Mouse (Mus musculus) testis, postnatal 14 days (tissue): ENCODE results near the gene Ripor1.
A peak's percentile ranks its signal among the peaks of the same experiment; 100 is the strongest.

Experiments used
- DNase-seq: peaks from one replicate; pipeline ENCODE4 v3.0.0; 2021; ENCODE audit warnings: low spot score

Gene Ripor1

DNA sequence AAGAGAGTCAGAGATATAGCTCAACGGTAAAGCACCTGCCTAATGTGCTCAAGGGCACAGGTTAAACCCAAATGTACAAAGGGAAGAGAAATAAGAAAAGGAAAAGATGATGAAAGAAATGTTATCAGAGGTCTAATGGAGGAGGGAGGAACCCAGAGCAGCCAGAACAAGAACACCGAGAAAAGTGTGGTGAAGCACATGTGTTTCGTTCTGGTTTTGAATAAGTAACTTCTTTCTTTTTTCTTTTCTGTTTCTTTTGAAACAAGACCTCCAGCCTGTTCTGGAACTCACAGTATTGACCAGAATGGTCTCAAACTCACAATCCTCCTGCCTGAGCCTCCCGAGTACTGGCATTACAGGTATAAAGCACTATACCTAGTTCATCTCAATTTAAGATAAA, 24.3 kb downstream of the Ripor1 start:
- DNase-seq: no peak

DNA sequence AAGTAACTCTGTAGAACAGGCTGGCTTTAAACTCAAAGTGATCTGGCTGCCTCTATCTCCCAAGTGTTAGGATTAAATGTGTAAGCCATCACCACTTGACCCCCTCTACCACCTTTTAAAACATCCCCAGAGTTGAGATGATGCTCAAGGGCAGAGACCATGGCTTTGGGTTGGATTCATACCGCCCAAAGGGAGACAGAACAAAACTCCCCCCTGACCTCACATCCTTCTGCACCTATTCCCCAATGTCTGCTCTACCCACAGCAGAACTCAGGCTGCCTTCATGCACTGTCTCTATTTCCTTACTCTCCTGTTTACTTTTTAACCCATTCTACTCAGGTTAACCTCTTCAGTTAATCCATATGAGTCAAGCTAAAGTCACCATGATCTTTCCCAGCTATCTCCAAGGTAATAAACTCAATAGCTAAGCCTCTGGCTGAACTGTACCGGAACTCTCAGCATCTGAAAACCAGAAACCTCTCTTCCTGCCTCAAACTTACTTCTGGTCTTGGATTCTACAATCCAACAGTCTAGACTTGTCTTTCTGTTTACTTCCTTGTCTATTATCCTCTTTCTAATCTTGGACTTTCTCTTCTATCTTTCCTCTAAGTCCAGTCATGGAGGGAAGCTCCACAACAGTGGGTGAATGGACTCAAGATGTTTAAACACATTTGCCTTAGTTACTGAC, 29.9 kb downstream of the Ripor1 start:
- no peak for DNase-seq

DNA sequence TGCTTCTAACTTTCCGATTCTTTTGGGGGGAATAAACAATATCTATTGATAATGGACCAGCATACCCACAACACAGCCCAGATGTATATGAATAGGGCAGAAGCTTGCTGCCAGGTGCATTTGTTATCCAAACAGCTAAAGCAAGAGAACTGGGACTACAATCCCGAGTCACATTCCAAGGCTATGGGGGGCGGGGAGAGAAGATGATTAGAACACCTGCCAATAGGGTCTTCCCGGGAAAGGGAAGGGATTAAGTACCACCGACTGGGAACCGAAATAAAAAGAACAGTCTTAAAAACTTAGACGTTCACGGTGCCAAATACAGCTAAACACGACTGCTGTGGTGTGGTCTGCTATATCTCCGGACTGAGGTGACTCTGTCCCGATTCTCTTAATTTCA, 30.4 kb downstream of the Ripor1 start:
- DNase-seq: no peak

DNA sequence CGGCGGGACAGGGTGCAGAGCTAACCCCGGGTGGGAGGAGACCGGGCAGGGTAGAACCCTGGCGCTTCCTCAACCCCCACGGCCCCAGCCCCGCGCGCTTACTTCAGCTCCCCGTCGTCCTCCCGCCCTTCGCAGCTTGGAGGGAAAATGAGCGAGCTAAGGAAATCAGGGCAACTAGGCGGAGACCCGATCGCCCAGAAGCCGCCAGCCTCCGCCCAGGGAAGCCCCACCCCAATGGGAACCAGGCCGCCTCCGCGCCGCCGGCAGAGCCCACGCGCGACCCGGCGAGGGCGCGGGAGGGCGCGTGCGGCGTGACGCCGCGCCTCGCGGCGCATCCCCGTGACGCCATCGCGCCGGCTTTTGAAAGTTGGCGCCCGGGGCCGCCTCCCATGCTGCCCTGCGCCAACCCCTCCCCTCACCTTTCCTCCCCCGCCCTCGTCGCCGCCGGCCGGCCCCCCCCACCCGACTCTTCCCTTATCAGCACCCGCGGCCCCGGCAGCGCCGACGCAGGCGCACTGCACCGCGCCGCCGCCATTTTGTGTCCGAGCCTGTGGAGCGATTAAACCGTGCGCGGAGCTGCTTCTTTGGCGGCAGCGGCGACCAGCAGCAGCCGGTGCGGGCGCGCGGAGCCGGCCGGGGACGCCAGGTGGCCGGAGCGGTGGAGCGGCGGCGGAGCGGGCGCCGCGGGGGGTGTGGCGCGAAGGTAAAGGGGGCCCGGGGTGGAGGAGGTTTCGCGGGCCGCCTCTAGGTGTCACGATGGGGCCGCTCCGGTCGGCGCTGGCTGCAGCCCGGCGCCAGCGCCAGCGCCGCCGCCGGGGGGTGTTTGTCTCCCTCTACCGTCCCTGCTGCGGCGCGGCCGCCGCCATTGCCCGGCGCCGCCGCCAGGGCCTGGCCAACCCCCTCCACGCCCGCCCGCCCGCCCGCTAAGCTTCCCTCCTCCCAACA, 31.2 kb downstream of the Ripor1 start, which contains the start of gene Ctcf:
Gene Ctcf, plus strand, starts transcription at position 551 of the 945 bp plus-strand sequence.
- DNase-seq: peak; percentile 93

DNA sequence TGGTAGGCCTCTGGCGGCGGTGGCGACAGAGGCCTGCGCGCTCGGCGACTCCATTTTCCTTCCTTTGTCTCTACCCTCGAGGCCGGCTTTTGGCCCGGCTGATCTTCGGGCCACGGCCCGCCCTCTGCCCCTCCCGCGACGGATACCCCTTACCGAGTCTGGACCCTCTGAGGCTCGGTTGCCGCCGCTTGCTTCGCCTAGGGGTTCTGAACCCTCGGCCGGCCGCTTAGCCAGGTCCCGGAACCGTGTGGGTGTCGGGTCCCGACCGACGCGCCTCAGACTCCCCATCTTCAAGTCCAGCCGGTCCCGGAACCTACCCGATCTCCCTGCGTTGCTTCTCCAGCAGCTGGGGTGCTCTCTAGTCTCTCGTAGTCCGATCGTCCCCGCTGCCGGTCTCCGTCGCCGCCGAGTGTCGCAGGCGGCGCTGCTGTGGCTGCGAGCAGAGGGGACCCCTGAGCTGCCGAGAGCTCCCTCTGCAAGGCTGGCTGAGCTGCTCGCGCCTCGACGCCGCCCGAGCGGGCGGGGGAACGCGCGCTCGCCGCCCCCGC, 32.0 kb downstream of the Ripor1 start, which contains the start of gene Agrp:
Gene Agrp, minus strand, starts transcription at position 431 of the 548 bp plus-strand sequence.
- peak; percentile 75 for DNase-seq

DNA sequence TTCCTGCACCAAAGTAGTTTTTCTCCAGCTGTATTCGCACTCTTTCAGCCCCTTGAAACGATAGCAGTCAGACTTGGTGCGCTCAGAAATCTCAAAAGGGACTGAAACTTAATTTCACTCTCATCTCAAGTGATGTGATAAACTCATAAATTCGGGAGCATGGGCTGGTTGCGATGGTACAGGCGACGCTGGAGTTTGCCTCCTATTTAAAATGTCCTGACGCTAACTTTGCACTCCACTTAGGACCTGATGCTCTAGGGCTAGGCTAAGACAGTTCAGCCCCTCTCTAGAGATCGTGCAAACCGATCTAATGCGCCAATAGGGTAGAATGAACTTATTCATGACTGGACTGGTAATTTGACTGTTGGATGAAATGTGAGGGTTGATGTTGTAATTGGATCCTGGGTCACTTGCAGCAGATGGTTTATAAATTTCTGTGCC, 32.6 kb downstream of the Ripor1 start:
- DNase-seq: no peak

DNA sequence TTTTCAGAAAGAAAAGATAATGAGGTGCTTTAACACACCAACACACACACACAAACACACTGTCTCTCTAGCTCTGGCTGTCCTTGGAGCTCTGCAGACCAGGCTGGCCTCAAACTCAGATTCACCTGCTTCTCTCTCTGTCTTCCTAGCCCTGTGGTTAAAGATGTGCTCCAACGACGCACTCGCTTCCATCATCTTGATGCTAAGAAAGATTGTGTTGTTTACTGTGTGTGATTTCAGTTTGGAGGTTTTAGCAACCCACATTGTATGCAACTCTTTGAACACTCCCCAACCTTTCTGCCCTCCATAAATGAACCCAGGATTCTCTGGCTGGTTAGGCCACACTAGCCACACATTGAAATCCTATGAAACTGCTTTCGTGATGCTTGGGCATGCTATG, 33.5 kb downstream of the Ripor1 start:
- no peak for DNase-seq

DNA sequence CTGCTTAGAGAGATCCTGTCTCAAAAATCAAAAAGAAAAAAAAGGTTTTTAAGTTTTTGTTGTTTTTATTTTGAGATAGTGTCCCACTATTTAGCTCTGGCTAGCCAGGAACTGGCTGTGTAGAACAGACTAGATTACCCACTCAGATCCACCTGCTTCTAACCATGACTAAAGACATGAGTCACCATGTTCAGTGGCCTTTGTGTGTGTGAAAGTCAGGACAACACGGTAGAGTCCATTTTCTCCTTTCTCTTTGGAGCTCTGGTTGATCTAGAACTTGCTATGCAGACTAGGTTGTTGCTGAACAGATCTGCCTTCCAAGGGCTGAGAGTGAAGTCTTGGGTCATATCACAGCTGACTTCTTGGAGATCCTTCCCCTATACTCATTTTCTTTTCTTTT, 34.8 kb downstream of the Ripor1 start:
- no peak for DNase-seq

DNA sequence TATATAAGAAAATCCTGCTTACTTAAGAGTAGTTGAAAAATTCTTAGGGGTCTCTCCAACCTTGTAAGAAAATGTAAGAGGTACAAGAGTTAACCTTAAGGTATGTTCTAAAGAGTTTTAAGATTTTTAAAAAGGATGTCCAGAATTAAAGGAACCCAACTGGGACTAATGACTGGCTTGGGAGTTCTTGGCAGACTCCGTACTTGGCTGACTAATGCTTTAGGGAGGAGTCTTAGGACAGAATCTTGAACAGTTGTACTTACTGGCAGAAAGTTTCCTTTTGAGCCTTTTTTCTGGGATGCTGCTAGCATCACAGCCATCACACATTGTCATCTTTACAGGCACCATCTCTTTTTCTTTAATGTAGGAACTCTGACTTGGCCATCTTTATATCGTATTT, 35.5 kb downstream of the Ripor1 start:
- DNase-seq: no peak

DNA sequence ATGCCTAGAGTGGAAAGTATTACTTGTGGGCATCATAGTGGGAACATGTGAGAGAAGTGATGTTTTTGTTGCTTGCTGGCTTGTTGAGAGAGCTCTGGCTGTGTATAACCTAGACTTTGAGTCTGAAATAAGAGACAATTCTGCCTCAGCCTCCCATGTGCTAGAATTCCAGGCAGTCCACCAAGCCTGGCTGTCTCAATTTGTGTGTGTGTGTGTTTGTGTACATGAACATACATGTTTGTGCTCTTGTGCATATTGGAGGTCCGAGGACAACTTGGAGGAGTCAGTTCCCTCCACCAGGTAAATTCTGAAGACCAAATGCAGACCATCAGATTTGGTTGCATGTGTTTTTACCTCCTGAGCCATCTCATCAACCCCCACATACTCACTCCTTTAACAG, 40.1 kb downstream of the Ripor1 start:
- DNase-seq: no peak

DNA sequence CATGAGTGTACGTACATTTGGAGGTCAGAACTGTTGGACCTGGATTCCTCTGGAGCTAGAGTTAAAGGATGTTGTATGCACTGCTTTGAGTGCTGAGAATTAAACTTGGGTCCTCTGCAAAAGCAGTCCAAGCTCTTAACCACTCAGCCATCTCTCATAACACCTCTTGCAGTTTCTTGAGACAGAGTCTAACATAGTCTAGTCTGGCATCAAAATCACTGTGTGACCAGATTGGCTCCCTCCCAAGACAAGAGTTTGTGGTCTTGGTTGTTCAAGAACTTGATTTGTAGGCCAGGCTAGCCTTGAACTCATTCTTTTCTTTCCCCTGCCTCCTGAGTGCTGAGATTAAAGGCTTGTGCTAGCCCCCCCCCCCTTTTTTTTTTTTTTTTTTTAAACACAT, 43.9 kb downstream of the Ripor1 start:
- no peak for DNase-seq

DNA sequence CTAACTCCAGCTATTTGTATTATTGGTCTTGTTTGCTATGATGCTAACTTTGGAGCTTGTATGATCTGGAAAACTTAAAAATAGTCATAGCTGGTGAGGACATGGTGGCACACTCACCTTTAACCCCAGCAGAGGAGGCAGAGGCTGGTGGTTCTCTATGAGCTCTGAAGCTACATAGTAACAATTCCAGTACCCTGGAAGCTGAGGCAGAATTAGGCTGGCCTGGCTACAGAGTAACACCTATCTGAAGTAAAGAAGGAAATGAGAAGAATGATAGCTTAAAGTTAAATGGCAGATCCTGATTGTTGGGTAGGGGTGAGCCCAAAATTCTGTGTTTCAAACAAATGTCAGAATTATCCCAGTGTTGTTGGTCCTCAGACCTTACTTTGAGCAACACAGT, 52.6 kb downstream of the Ripor1 start:
- peak; percentile 60 for DNase-seq

DNA sequence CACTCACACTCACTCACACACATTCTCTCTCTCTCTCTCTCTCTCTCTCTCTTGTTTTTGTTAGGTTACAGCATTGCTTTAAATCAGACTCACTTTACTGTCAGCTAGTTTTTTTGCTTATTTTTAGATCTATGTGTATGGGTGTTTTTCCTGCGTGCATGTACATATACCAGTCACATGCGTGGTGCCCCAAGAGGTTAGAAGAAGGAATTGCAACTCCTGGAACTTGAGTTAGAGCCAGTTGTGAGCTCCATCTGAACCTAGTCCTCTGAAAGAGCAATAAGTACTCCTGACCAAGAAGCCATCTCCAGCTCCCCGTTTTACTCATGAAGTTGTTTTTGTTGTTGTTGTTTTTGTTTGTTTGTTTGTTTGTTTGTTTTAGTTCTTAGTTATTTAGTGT, 56.1 kb downstream of the Ripor1 start:
- no peak for DNase-seq
